Mouse (Mus musculus): Measurements from ENCODE around the gene Gpbar1.

GRCm38 (mm10) chr1:74250096-74250495 lies 28.3 kb upstream of the Gpbar1 start:
- TF ChIP-seq CTCF (conservative IDR thresholded peaks at IDR 0.05; ENCODE audit: low read length): no peak
- TF ChIP-seq POU5F1 (IDR thresholded peaks at IDR 0.05; ENCODE audit: borderline replicate concordance, low read length): no peak
